Mouse (Mus musculus) forebrain, embryonic 16.5 days (tissue): ENCODE results near the gene Olfr1201. TPM values are rescaled to one million over a fixed set of nuclear protein-coding genes. Genes with fewer than 3 reads are reported as not detected.

ENCODE experiments used
- ATAC-seq: fragments of 200-750 bp; cut with Nextera tagmentation; 2 replicates; pipeline ENCODE4 v1.8.0; 2017; ENCODE audit warnings: mild to moderate bottlenecking, moderate library complexity
- H3K27ac ChIP-seq: fragments of 300-500 bp; sonication (generic); 2 replicates; pipeline ENCODE4 v1.5.1; 2014; ENCODE audit warnings: low read length, control low read depth
- H3K27me3 ChIP-seq: fragments of 300-500 bp; sonication (generic); replicated peaks from 2 replicates; pipeline ENCODE4 v1.6.1; 2014; ENCODE audit warnings: low read length; ENCODE audit not compliant: control insufficient read depth, insufficient read depth
- H3K36me3 ChIP-seq: fragments of 300-500 bp; sonication (generic); 2 replicates; pipeline ENCODE4 v1.6.1; 2014; ENCODE audit not compliant: control insufficient read depth, insufficient read depth
- H3K4me1 ChIP-seq: fragments of 300-500 bp; sonication (generic); replicated peaks from 2 replicates; pipeline ENCODE4 v1.6.1; 2014; ENCODE audit warnings: low read length; ENCODE audit not compliant: control insufficient read depth, insufficient read depth
- H3K4me2 ChIP-seq: fragments of 300-500 bp; sonication (generic); 2 replicates; pipeline ENCODE4 v1.6.1; 2014; ENCODE audit warnings: mild to moderate bottlenecking, low read length, control low read depth
- H3K4me3 ChIP-seq: fragments of 300-500 bp; sonication (generic); replicated peaks from 2 replicates; pipeline ENCODE4 v1.5.1; 2014; ENCODE audit warnings: mild to moderate bottlenecking, low read length, control low read depth
- H3K9ac ChIP-seq: fragments of 300-500 bp; sonication (generic); replicated peaks from 2 replicates; pipeline ENCODE4 v1.6.1; 2014; ENCODE audit warnings: low read depth, low read length, control low read depth
- H3K9me3 ChIP-seq: fragments of 300-500 bp; sonication (generic); 2 replicates; pipeline ENCODE4 v1.6.1; 2016; ENCODE audit warnings: low read length; ENCODE audit not compliant: control insufficient read depth
- WGBS: fragments of 180-500 bp; shearing (Covaris S2); extraction: QIAGEN DNeasy Blood & Tissue Kit; methylation state at CpG from one replicate; pipeline ENCODE4 v1.1.7; 2014; 5-methylcytosine and 5-hydroxymethylcytosine counted together
- polyA plus RNA-seq: library from polyadenylated mRNA; unstranded; fragments of >200 nt; fragmentation: Nextera tagmentation; extraction: Ambion mirVana; gene quantifications from 2 replicates; pipeline ENCODE4 v1.2.1, GENCODE M21; 2015

Gene Olfr1201
- not detected in 2 replicates for polyA plus RNA-seq

GRCm38 (mm10) chr2:88792736-88793135 lies at the start of gene Olfr1201:
Olfr1201 (plus strand) TSS chr2:88793036.
- no peak within 1 kb of the TSS for H3K27ac ChIP-seq
- H3K9ac ChIP-seq, result no peak within 1 kb of the TSS
- no peaks in the 10 kb centered on the region for H3K4me1 ChIP-seq
- H3K36me3 ChIP-seq, result no peaks in the 10 kb centered on the region
- ATAC-seq, result no peak
- H3K9me3 ChIP-seq, result no peaks in the 10 kb centered on the region
- H3K27me3 ChIP-seq, result no peaks in the 10 kb centered on the region
- H3K4me2 ChIP-seq, result no peak within 1 kb of the TSS
- 90% methylated on average over 6 of the region's 6 CpGs for WGBS
- no peak within 1 kb of the TSS for H3K4me3 ChIP-seq

- no peak for ATAC-seq
- no peak overlapping the region for H3K4me2 ChIP-seq
- no peak overlapping the region for H3K4me3 ChIP-seq
- H3K4me1 ChIP-seq, result no peaks in the 10 kb centered on the region
- H3K36me3 ChIP-seq, result no peaks in the 10 kb centered on the region
- no peaks in the 10 kb centered on the region for H3K27me3 ChIP-seq
- WGBS, result 62% methylated on average over 3 of the region's 3 CpGs
- H3K9ac ChIP-seq, result no peak overlapping the region
- H3K9me3 ChIP-seq, result no peaks in the 10 kb centered on the region
- no peak overlapping the region for H3K27ac ChIP-seq
Measured at GRCm38 (mm10) chr2:88743379-88743778, 49.5 kb upstream of the Olfr1201 start.

- Histone ChIP-seq H3K27me3 (no peaks in the 10 kb centered on the region), H3K4me3 (no peak within 1 kb of the TSS), H3K27ac (no peak within 1 kb of the TSS), H3K4me2 (no peak within 1 kb of the TSS), H3K9me3 (no peaks in the 10 kb centered on the region), H3K4me1 (no peaks in the 10 kb centered on the region), H3K36me3 (no peaks in the 10 kb centered on the region), H3K9ac (no peak within 1 kb of the TSS)
- WGBS, result 98% methylated on average over 2 of the region's 2 CpGs
- no peak for ATAC-seq
Measured at GRCm38 (mm10) chr2:88751270-88751669, 41.6 kb upstream of the Olfr1201 start, which contains the start of gene Olfr1198. Olfr1198 (minus strand) TSS chr2:88751370.

GRCm38 (mm10) chr2:88760369-88760768 lies 32.5 kb upstream of the Olfr1201 start, which contains the start of gene Olfr1199:
Olfr1199 (minus strand) TSS chr2:88760469.
- Histone ChIP-seq H3K4me3 (no peak within 1 kb of the TSS), H3K27me3 (no peaks in the 10 kb centered on the region), H3K27ac (no peak within 1 kb of the TSS), H3K36me3 (no peaks in the 10 kb centered on the region), H3K4me1 (no peaks in the 10 kb centered on the region), H3K9ac (no peak within 1 kb of the TSS), H3K9me3 (no peaks in the 10 kb centered on the region), H3K4me2 (no peak within 1 kb of the TSS)
- no peak for ATAC-seq
- WGBS, result 90% methylated on average over 2 of the region's 2 CpGs

- no peaks in the 10 kb centered on the region for H3K36me3 ChIP-seq
- H3K9me3 ChIP-seq, result no peaks in the 10 kb centered on the region
- no peak within 1 kb of the TSS for H3K27ac ChIP-seq
- H3K4me2 ChIP-seq, result no peak within 1 kb of the TSS
- H3K9ac ChIP-seq, result no peak within 1 kb of the TSS
- ATAC-seq, result no peak
- 82% methylated on average over 2 of the region's 2 CpGs for WGBS
- no peaks in the 10 kb centered on the region for H3K27me3 ChIP-seq
- H3K4me3 ChIP-seq, result no peak within 1 kb of the TSS
- H3K4me1 ChIP-seq, result no peaks in the 10 kb centered on the region
Measured at GRCm38 (mm10) chr2:88770388-88770787, 22.4 kb upstream of the Olfr1201 start, which contains the start of gene Olfr1200. Olfr1200 (minus strand) TSS chr2:88770488.

- Histone ChIP-seq H3K4me1 (no peaks in the 10 kb centered on the region), H3K27me3 (no peaks in the 10 kb centered on the region), H3K4me3 (no peak within 1 kb of the TSS), H3K27ac (no peak within 1 kb of the TSS), H3K4me2 (no peak within 1 kb of the TSS), H3K9me3 (no peaks in the 10 kb centered on the region), H3K36me3 (no peaks in the 10 kb centered on the region), H3K9ac (no peak within 1 kb of the TSS)
- 84% methylated on average over 1 of the region's 1 CpGs for WGBS
- no peak for ATAC-seq
Measured at GRCm38 (mm10) chr2:88814196-88814595, 21.4 kb downstream of the Olfr1201 start, which contains the start of gene Olfr1202. Olfr1202 (plus strand) TSS chr2:88814496.

GRCm38 (mm10) chr2:88829437-88829836 lies 36.6 kb downstream of the Olfr1201 start, which contains the start of gene Olfr1205:
Olfr1205 (plus strand) TSS chr2:88829737.
- 94% methylated on average over 2 of the region's 2 CpGs for WGBS
- ATAC-seq, result no peak

GRCm38 (mm10) chr2:88838477-88838876 lies 45.6 kb downstream of the Olfr1201 start:
- H3K9me3 ChIP-seq, result no peaks in the 10 kb centered on the region
- H3K9ac ChIP-seq, result no peak overlapping the region
- no peak overlapping the region for H3K4me3 ChIP-seq
- no peak overlapping the region for H3K4me2 ChIP-seq
- H3K27ac ChIP-seq, result no peak overlapping the region
- ATAC-seq, result no peak
- H3K4me1 ChIP-seq, result no peaks in the 10 kb centered on the region
- H3K27me3 ChIP-seq, result no peaks in the 10 kb centered on the region
- WGBS, result 90% methylated on average over 2 of the region's 2 CpGs
- H3K36me3 ChIP-seq, result no peaks in the 10 kb centered on the region

More at GRCm38 (mm10) chr2:88829437-88829836, 36.6 kb downstream of the Olfr1201 start, which contains the start of gene Olfr1205:
- Histone ChIP-seq H3K9me3 (no peaks in the 10 kb centered on the region), H3K9ac (no peak within 1 kb of the TSS), H3K4me1 (no peaks in the 10 kb centered on the region), H3K4me3 (no peak within 1 kb of the TSS), H3K27ac (no peak within 1 kb of the TSS), H3K27me3 (no peaks in the 10 kb centered on the region), H3K4me2 (no peak within 1 kb of the TSS), H3K36me3 (no peaks in the 10 kb centered on the region)
